Mouse (Mus musculus): ENCODE measurements around the gene S100a1.

DNA sequence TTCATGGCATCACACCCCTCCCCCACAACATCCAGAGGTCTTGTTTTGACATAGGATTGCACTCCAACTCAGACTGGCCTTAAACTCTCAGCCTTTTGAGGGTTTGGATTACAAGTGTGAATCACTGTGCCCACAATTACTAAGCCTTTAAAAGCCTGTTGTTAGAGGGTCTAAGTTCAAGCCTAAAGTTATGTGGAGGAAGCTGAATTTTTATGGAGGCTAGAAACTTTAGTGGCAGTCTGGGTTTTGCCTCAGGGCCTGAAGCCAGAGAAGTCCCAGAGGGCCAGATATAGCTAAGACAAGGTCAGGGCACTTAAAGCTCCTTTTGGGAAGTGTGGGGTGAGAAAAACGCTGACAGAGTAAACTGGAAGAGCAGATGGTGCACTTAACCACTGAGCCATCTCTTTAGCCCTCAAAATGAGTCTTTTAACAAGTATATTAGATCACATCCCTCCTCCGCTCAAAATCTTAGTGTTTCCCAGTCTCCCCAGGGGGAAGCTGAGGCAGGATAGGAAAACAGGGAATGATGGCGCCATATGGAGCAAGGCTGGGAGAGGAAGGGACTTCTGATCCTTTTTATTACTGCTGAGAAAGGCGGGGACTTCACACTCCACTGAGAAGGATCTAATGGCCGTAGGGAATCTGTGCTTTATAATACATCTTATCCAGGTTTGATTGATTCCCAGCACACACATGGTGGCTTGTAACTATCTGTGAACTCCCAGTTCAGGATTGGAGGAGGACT, 35.7 kb upstream of the S100a1 start:
- TF ChIP-seq CTCF (IDR thresholded peaks at IDR 0.05; ENCODE audit: borderline replicate concordance, insufficient read depth, low read depth, low read length) (no peak), POLR2A (IDR thresholded peaks at IDR 0.05; ENCODE audit: borderline replicate concordance, insufficient read depth, low read length) (no peak)
